Mouse (Mus musculus): Measurements from ENCODE around the gene Purb. TPM values are rescaled to one million over a fixed set of nuclear protein-coding genes. Genes with fewer than 3 reads are reported as not detected.

Gene Purb
- total and polyA plus RNA-seq, 3 experiments, result 19.3 to 45.2 (median 42.4) TPM

DNA sequence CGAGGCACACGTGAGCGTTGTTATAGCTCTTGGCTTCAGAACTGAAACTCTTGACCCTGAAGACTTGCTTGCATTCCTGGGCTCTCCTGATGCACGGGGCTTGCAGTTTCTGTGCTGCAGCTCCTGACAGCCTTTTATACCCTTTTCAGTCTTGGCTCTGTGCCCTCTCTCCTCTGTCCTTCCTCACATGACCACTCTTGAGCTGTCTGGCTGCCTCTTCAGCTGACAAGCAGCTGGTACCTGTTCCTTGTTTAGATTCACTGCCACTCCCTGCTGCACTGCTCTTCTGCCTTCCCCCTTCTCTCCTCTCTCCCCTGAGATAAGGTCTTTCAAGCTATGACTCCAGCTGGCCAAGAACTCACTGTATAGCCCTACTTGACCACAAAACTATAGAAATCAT is 28.2 kb downstream of the Purb start:
- Histone ChIP-seq H3K4me3 (replicated peaks in 1 of 3; ENCODE audit: low read depth in 2 of 3, low read length in 2 of 3, poor library complexity in 1 of 3) (no peak overlapping the region), H3K4me2 (ENCODE audit: insufficient read depth, low read depth, poor library complexity, severe bottlenecking) (no peak overlapping the region), H3K36me3 (replicated peaks in 1 of 2; ENCODE audit: control insufficient read depth in 1 of 2, insufficient read depth in 1 of 2, low read length in 1 of 2) (no peaks in the 10 kb centered on the region), H3K27me3 (replicated peaks) (peaks cover 20% of the 10 kb centered on the region), H3K4me1 (ENCODE audit: control insufficient read depth in 1 of 2, insufficient read depth in 2 of 2) (peaks cover 5 to 14% of the 10 kb centered on the region in 2 experiments; a peak in 3 of 4 replicates), H3K27ac (ENCODE audit: insufficient read depth, low read depth) (no peak overlapping the region), H3K9ac (ENCODE audit: insufficient read depth, low read depth) (no peak overlapping the region), H3K79me2 (replicated peaks; ENCODE audit: control insufficient read depth, extremely low read depth, insufficient read depth, poor library complexity, severe bottlenecking) (peaks cover 14% of the 10 kb centered on the region), H3K9me3 (replicated peaks; ENCODE audit: low read length) (peaks cover 6% of the 10 kb centered on the region)
- TF ChIP-seq POLR2A (IDR thresholded peaks at IDR 0.05; ENCODE audit: low read depth, low read length), result no peak
- TF ChIP-seq MAZ (IDR thresholded peaks at IDR 0.05; ENCODE audit: low read depth, low read length), result no peak
- TF ChIP-seq CTCF (conservative IDR thresholded peaks at IDR 0.05 in 1 of 2, IDR thresholded peaks at IDR 0.05 in 1 of 2; ENCODE audit: low read depth in 2 of 2, low read length in 2 of 2), result no peak
- no peak for TF ChIP-seq PAX5 (IDR thresholded peaks at IDR 0.05; ENCODE audit: low read length)
- TF ChIP-seq NELFE (IDR thresholded peaks at IDR 0.05; ENCODE audit: low read depth, low read length), result no peak
- no peak for TF ChIP-seq ETS1 (conservative IDR thresholded peaks at IDR 0.05; ENCODE audit: low read depth, low read length)
- TF ChIP-seq MEF2A (IDR thresholded peaks at IDR 0.05; ENCODE audit: borderline replicate concordance, low read depth, low read length), result no peak
- TF ChIP-seq UBTF (IDR thresholded peaks at IDR 0.05; ENCODE audit: low read depth, low read length), result no peak
- TF ChIP-seq TBP (conservative IDR thresholded peaks at IDR 0.05; ENCODE audit: low read depth, low read length), result no peak
- TF ChIP-seq SIN3A (IDR thresholded peaks at IDR 0.05; ENCODE audit: low read length), result no peak
- no peak for TF ChIP-seq ZNF384 (IDR thresholded peaks at IDR 0.05; ENCODE audit: low read depth, low read length)
- no peak for TF ChIP-seq RCOR1 (conservative IDR thresholded peaks at IDR 0.05; ENCODE audit: low read depth, low read length)
- no peak for TF ChIP-seq JUND (conservative IDR thresholded peaks at IDR 0.05; ENCODE audit: low read depth, low read length)
- DNase-seq (ENCODE audit: extremely low read depth), result no peak
- dilution Hi-C loops (cut with MboI; ENCODE audit: extremely low pct_ligation_motif_present, extremely low pct_unique_long_range_greater_than_20kb, low sequenced_read_pairs) (no loop called here), in situ Hi-C loops (cut with MboI; ENCODE audit: low pct_ligation_motif_present, low pct_unique_long_range_greater_than_20kb, low sequenced_read_pairs) (no loop called here)

DNA sequence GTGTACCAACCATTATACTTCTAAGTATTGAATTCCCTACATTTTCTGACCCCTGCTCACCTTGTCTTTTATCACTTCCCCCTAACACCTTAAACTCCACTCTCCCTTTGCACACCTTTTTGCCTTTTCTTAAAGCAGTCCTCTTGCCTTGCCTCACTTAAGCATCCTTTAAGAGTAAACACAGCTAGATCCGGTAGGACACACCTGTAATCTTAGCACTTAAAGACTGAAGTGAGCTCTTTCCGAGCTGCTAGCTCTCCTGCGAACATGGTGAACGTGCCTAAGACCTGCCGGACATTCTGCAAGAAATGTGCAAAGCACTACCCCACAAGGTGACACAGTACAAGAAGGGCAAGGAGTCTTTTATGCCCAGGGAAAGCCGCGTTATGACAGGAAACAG is 29.8 kb downstream of the Purb start:
- Histone ChIP-seq H3K4me3 (replicated peaks in 1 of 3; ENCODE audit: low read depth in 2 of 3, low read length in 2 of 3, poor library complexity in 1 of 3) (no peak overlapping the region), H3K27me3 (replicated peaks) (peaks cover 20% of the 10 kb centered on the region), H3K79me2 (replicated peaks; ENCODE audit: control insufficient read depth, extremely low read depth, insufficient read depth, poor library complexity, severe bottlenecking) (peaks cover 24% of the 10 kb centered on the region), H3K4me1 (ENCODE audit: control insufficient read depth in 1 of 2, insufficient read depth in 2 of 2) (peaks cover 5 to 14% of the 10 kb centered on the region in 2 experiments; a peak in 3 of 4 replicates), H3K9me3 (replicated peaks; ENCODE audit: low read length) (peaks cover 4% of the 10 kb centered on the region), H3K4me2 (ENCODE audit: insufficient read depth, low read depth, poor library complexity, severe bottlenecking) (no peak overlapping the region), H3K36me3 (replicated peaks in 1 of 2; ENCODE audit: control insufficient read depth in 1 of 2, insufficient read depth in 1 of 2, low read length in 1 of 2) (no peaks in the 10 kb centered on the region), H3K9ac (ENCODE audit: insufficient read depth, low read depth) (no peak overlapping the region), H3K27ac (ENCODE audit: insufficient read depth, low read depth) (no peak overlapping the region)
- dilution Hi-C loops (cut with MboI; ENCODE audit: extremely low pct_ligation_motif_present, extremely low pct_unique_long_range_greater_than_20kb, low sequenced_read_pairs), result no loop called here
- in situ Hi-C loops (cut with MboI; ENCODE audit: low pct_ligation_motif_present, low pct_unique_long_range_greater_than_20kb, low sequenced_read_pairs), result no loop called here
- no peak for TF ChIP-seq POLR2A (IDR thresholded peaks at IDR 0.05; ENCODE audit: low read depth, low read length)
- no peak for TF ChIP-seq RAD21 (IDR thresholded peaks at IDR 0.05; ENCODE audit: low read depth, low read length)
- TF ChIP-seq KAT2A (IDR thresholded peaks at IDR 0.05; ENCODE audit: insufficient replicate concordance, low read length), result no peak
- TF ChIP-seq MAFK (IDR thresholded peaks at IDR 0.05; ENCODE audit: insufficient replicate concordance, low read length), result no peak
- no peak for TF ChIP-seq ZKSCAN1 (IDR thresholded peaks at IDR 0.05; ENCODE audit: borderline replicate concordance, low read depth, low read length)
- TF ChIP-seq SIN3A (IDR thresholded peaks at IDR 0.05; ENCODE audit: low read length), result no peak
- TF ChIP-seq CTCF (conservative IDR thresholded peaks at IDR 0.05 in 1 of 2, IDR thresholded peaks at IDR 0.05 in 1 of 2; ENCODE audit: low read depth in 2 of 2, low read length in 2 of 2), result no peak
- no peak for TF ChIP-seq ELF1 (IDR thresholded peaks at IDR 0.05; ENCODE audit: low read depth, low read length)
- TF ChIP-seq POLR2AphosphoS2 (IDR thresholded peaks at IDR 0.05; ENCODE audit: low read depth, low read length), result no peak
- no peak for TF ChIP-seq JUND (conservative IDR thresholded peaks at IDR 0.05; ENCODE audit: low read depth, low read length)
- TF ChIP-seq MXI1 (IDR thresholded peaks at IDR 0.05; ENCODE audit: low read depth, low read length), result no peak
- TF ChIP-seq HCFC1 (IDR thresholded peaks at IDR 0.05; ENCODE audit: low read depth, low read length), result no peak
- no peak for TF ChIP-seq EP300 (IDR thresholded peaks at IDR 0.05; ENCODE audit: low read length)
- no peak for TF ChIP-seq E2F4 (IDR thresholded peaks at IDR 0.05; ENCODE audit: insufficient replicate concordance, low read depth, low read length)
- no peak for TF ChIP-seq RCOR1 (conservative IDR thresholded peaks at IDR 0.05; ENCODE audit: low read depth, low read length)
- TF ChIP-seq CHD1 (IDR thresholded peaks at IDR 0.05; ENCODE audit: low read depth, low read length), result no peak
- no peak for TF ChIP-seq PAX5 (IDR thresholded peaks at IDR 0.05; ENCODE audit: low read length)
- no peak for TF ChIP-seq MAZ (IDR thresholded peaks at IDR 0.05; ENCODE audit: low read depth, low read length)
- no peak for TF ChIP-seq ZMIZ1 (IDR thresholded peaks at IDR 0.05; ENCODE audit: low read depth, low read length)
- no peak for TF ChIP-seq ETS1 (conservative IDR thresholded peaks at IDR 0.05; ENCODE audit: low read depth, low read length)
- no peak for DNase-seq (ENCODE audit: extremely low read depth)
